Mouse (Mus musculus): ENCODE results near the gene Ptcd1. TPM values are rescaled to one million over a fixed set of nuclear protein-coding genes. Genes with fewer than 3 reads are reported as not detected.
"Not testable (repeated sequence)": the region's sequence is repeated elsewhere in the genome, so short reads cannot be mapped to it uniquely, and the experiment has no call there.

Ptcd1 gene
- polyA plus RNA-seq (2012; fragmentation: generic; extraction: Trizol): 14.5 TPM
- long read RNA-seq, experiment 1, transcript Ptcd1-201 (9 exons, 3,087 nt): major isoform, 9 of 10 reads
- long read RNA-seq, experiment 1, partial matches to known transcripts: 1 of 10 reads
- long read RNA-seq, experiment 1, other reads (novel, unspliced or antisense): 0 of 10 reads
- long read RNA-seq, experiment 2, transcript Ptcd1-201 (9 exons, 3,087 nt): major isoform, 236 of 254 reads
- long read RNA-seq, experiment 2, partial matches to known transcripts: 6 of 254 reads
- long read RNA-seq, experiment 2, other reads (novel, unspliced or antisense): 12 of 254 reads

GRCm38 (mm10) chr5:145166536-145167305 lies at the start of gene Ptcd1, which contains the start of gene Cpsf4:
Gene Ptcd1 (minus strand): TSS chr5:145167108.
Gene Cpsf4 (plus strand): TSS chr5:145167213.
- Histone ChIP-seq H3K36me3 (ENCODE audit: control insufficient read depth, insufficient read depth) (peaks cover 26% of the 10 kb centered on the region), H3K4me3 (ENCODE audit: insufficient read depth, poor library complexity, severe bottlenecking) (peak within 1 kb of the TSS; percentile 95), H3K27me3 (ENCODE audit: control insufficient read depth, insufficient read depth, insufficient read length) (no peaks in the 10 kb centered on the region), H3K79me3 (ENCODE audit: low read depth) (peaks cover 25% of the 10 kb centered on the region), H3ac (ENCODE audit: control insufficient read depth, insufficient read length, low read depth) (peak within 1 kb of the TSS; percentile 87), H3K79me2 (ENCODE audit: control insufficient read depth, insufficient read depth) (peaks cover 67% of the 10 kb centered on the region)
- TF ChIP-seq USF1 (IDR thresholded peaks at IDR 0.05; ENCODE audit: low read depth) (no peak), FOSL1 (IDR thresholded peaks at IDR 0.05; ENCODE audit: insufficient read depth, low read length, poor library complexity, severe bottlenecking) (no peak), MAX (IDR thresholded peaks at IDR 0.05) (no peak), CEBPB (IDR thresholded peaks at IDR 0.05; ENCODE audit: low read depth) (peak; percentile 77), MYOG (IDR thresholded peaks at IDR 0.05; ENCODE audit: control insufficient read depth, extremely low read depth, insufficient read length) (no peak), MYOD1 (IDR thresholded peaks at IDR 0.05; ENCODE audit: control insufficient read depth, insufficient read length, low read depth) (no peak), CTCF (IDR thresholded peaks at IDR 0.05; ENCODE audit: control insufficient read depth, insufficient read depth, insufficient read length) (no peak)

GRCm38 (mm10) chr5:145214679-145215078 lies 47.8 kb upstream of the Ptcd1 start:
- Histone ChIP-seq H3ac (ENCODE audit: control insufficient read depth, insufficient read length, low read depth) (no peak overlapping the region), H3K4me3 (ENCODE audit: insufficient read depth, poor library complexity, severe bottlenecking) (no peak overlapping the region), H3K27me3 (ENCODE audit: control insufficient read depth, insufficient read depth, insufficient read length) (no peaks in the 10 kb centered on the region), H3K36me3 (ENCODE audit: control insufficient read depth, insufficient read depth) (no peaks in the 10 kb centered on the region), H3K79me2 (ENCODE audit: control insufficient read depth, insufficient read depth) (no peaks in the 10 kb centered on the region), H3K79me3 (ENCODE audit: low read depth) (peaks cover 1% of the 10 kb centered on the region)
- TF ChIP-seq CEBPB (IDR thresholded peaks at IDR 0.05; ENCODE audit: low read depth) (no peak), FOSL1 (IDR thresholded peaks at IDR 0.05; ENCODE audit: insufficient read depth, low read length, poor library complexity, severe bottlenecking) (no peak), MYOG (IDR thresholded peaks at IDR 0.05; ENCODE audit: control insufficient read depth, extremely low read depth, insufficient read length) (no peak)

- no peak overlapping the region for H3ac ChIP-seq (ENCODE audit: control insufficient read depth, insufficient read length, low read depth)
- H3K79me3 ChIP-seq (ENCODE audit: low read depth): peaks cover 2% of the 10 kb centered on the region
- no peaks in the 10 kb centered on the region for H3K79me2 ChIP-seq (ENCODE audit: control insufficient read depth, insufficient read depth)
- no peak overlapping the region for H3K4me3 ChIP-seq (ENCODE audit: insufficient read depth, poor library complexity, severe bottlenecking)
- TF ChIP-seq FOSL1 (IDR thresholded peaks at IDR 0.05; ENCODE audit: insufficient read depth, low read length, poor library complexity, severe bottlenecking) (no peak), USF1 (IDR thresholded peaks at IDR 0.05; ENCODE audit: low read depth) (no peak), MYOG (IDR thresholded peaks at IDR 0.05; ENCODE audit: control insufficient read depth, extremely low read depth, insufficient read length) (no peak), CEBPB (IDR thresholded peaks at IDR 0.05; ENCODE audit: low read depth) (no peak), CTCF (IDR thresholded peaks at IDR 0.05; ENCODE audit: control insufficient read depth, insufficient read depth, insufficient read length) (no peak), MYOD1 (IDR thresholded peaks at IDR 0.05; ENCODE audit: control insufficient read depth, insufficient read length, low read depth) (no peak), MAX (IDR thresholded peaks at IDR 0.05) (no peak)
- H3K36me3 ChIP-seq (ENCODE audit: control insufficient read depth, insufficient read depth): no peaks in the 10 kb centered on the region
- H3K27me3 ChIP-seq (ENCODE audit: control insufficient read depth, insufficient read depth, insufficient read length): no peaks in the 10 kb centered on the region
These were observed 46.6 kb upstream of the Ptcd1 start for GRCm38 (mm10) chr5:145213505-145213904.

GRCm38 (mm10) chr5:145212216-145212615 lies 45.3 kb upstream of the Ptcd1 start:
- peaks cover 3% of the 10 kb centered on the region for H3K36me3 ChIP-seq (ENCODE audit: control insufficient read depth, insufficient read depth)

GRCm38 (mm10) chr5:145211340-145211739 lies 44.4 kb upstream of the Ptcd1 start:
- no peak for TF ChIP-seq USF1 (IDR thresholded peaks at IDR 0.05; ENCODE audit: low read depth)
- TF ChIP-seq CTCF (IDR thresholded peaks at IDR 0.05; ENCODE audit: control insufficient read depth, insufficient read depth, insufficient read length): no peak

More at GRCm38 (mm10) chr5:145212216-145212615, 45.3 kb upstream of the Ptcd1 start:
- no peak for TF ChIP-seq MYOG (IDR thresholded peaks at IDR 0.05; ENCODE audit: control insufficient read depth, extremely low read depth, insufficient read length)
- no peak for TF ChIP-seq CEBPB (IDR thresholded peaks at IDR 0.05; ENCODE audit: low read depth)
- no peak for TF ChIP-seq MAX (IDR thresholded peaks at IDR 0.05)
- no peak for TF ChIP-seq CTCF (IDR thresholded peaks at IDR 0.05; ENCODE audit: control insufficient read depth, insufficient read depth, insufficient read length)
- TF ChIP-seq FOSL1 (IDR thresholded peaks at IDR 0.05; ENCODE audit: insufficient read depth, low read length, poor library complexity, severe bottlenecking): no peak
- TF ChIP-seq MYOD1 (IDR thresholded peaks at IDR 0.05; ENCODE audit: control insufficient read depth, insufficient read length, low read depth): no peak
- TF ChIP-seq USF1 (IDR thresholded peaks at IDR 0.05; ENCODE audit: low read depth): no peak
- Histone ChIP-seq H3K27me3 (ENCODE audit: control insufficient read depth, insufficient read depth, insufficient read length) (no peaks in the 10 kb centered on the region), H3ac (ENCODE audit: control insufficient read depth, insufficient read length, low read depth) (no peak overlapping the region), H3K79me3 (ENCODE audit: low read depth) (peaks cover 2% of the 10 kb centered on the region), H3K79me2 (ENCODE audit: control insufficient read depth, insufficient read depth) (no peaks in the 10 kb centered on the region), H3K4me3 (ENCODE audit: insufficient read depth, poor library complexity, severe bottlenecking) (no peak overlapping the region)

GRCm38 (mm10) chr5:145208391-145208790 lies 41.5 kb upstream of the Ptcd1 start:
- H3ac ChIP-seq (ENCODE audit: control insufficient read depth, insufficient read length, low read depth); H3K27me3 ChIP-seq (ENCODE audit: control insufficient read depth, insufficient read depth, insufficient read length); H3K79me2 ChIP-seq (ENCODE audit: control insufficient read depth, insufficient read depth); H3K4me3 ChIP-seq (ENCODE audit: insufficient read depth, poor library complexity, severe bottlenecking); H3K79me3 ChIP-seq (ENCODE audit: low read depth); H3K36me3 ChIP-seq (ENCODE audit: control insufficient read depth, insufficient read depth): not testable (repeated sequence)

More at GRCm38 (mm10) chr5:145211340-145211739, 44.4 kb upstream of the Ptcd1 start:
- Histone ChIP-seq H3K27me3 (ENCODE audit: control insufficient read depth, insufficient read depth, insufficient read length) (no peaks in the 10 kb centered on the region), H3K4me3 (ENCODE audit: insufficient read depth, poor library complexity, severe bottlenecking) (no peak overlapping the region), H3K79me3 (ENCODE audit: low read depth) (peaks cover 2% of the 10 kb centered on the region), H3ac (ENCODE audit: control insufficient read depth, insufficient read length, low read depth) (no peak overlapping the region), H3K36me3 (ENCODE audit: control insufficient read depth, insufficient read depth) (peaks cover 5% of the 10 kb centered on the region), H3K79me2 (ENCODE audit: control insufficient read depth, insufficient read depth) (no peaks in the 10 kb centered on the region)

Measured in C2C12 (cell line).